Mouse (Mus musculus): ENCODE measurements at regions not wholly inside any gene's neighbourhood (a gene's known extent, or its start where the extent isn't known, plus 50 kb on each side); places are given as distances from the start of the nearest gene placed in this dataset.

GRCm38 (mm10) chr3:147083823-147084222 is 231.7 kb downstream of the Ttll7 start:
- TF ChIP-seq EP300 (IDR thresholded peaks at IDR 0.05; ENCODE audit: low read depth): no peak
- TF ChIP-seq CTCF (IDR thresholded peaks at IDR 0.05; ENCODE audit: low read depth): no peak
